Mouse (Mus musculus) right cerebral cortex, postnatal 10 days (tissue): ENCODE measurements around the gene Rtf1.

ENCODE experiments used
- DNase-seq, 2 experiments: peaks; one replicate each; pipeline ENCODE4 v3.0.0; 2021; ENCODE audit warnings: low spot score in 2 of 2

Rtf1 gene

GRCm38 (mm10) chr2:119730735-119731134 is 55.9 kb downstream of the Rtf1 start:
- DNase-seq: no peak

GRCm38 (mm10) chr2:119737124-119737523 is 62.3 kb downstream of the Rtf1 start:
- DNase-seq: no peak

GRCm38 (mm10) chr2:119740567-119740966 is 65.7 kb downstream of the Rtf1 start:
- no peak for DNase-seq

- DNase-seq: peak in 1 of 2 experiments; percentile 64
Measured at GRCm38 (mm10) chr2:119741581-119742411, 66.9 kb downstream of the Rtf1 start, which contains the start of gene Itpka. Gene Itpka (plus strand): TSS chr2:119742337.

GRCm38 (mm10) chr2:119742461-119743175 is 67.8 kb downstream of the Rtf1 start:
- DNase-seq: peak; percentile 54 to 58

GRCm38 (mm10) chr2:119743176-119743807 is 68.4 kb downstream of the Rtf1 start:
- peak; percentile 85 to 86 for DNase-seq

- no peak for DNase-seq
Measured at GRCm38 (mm10) chr2:119743808-119744162, 68.9 kb downstream of the Rtf1 start.

- peak; percentile 55 for DNase-seq
Measured at GRCm38 (mm10) chr2:119744163-119745111, 69.6 kb downstream of the Rtf1 start.

GRCm38 (mm10) chr2:119745281-119745680 is 70.4 kb downstream of the Rtf1 start:
- DNase-seq: no peak

- DNase-seq: no peak
Measured at GRCm38 (mm10) chr2:119747554-119747953, 72.7 kb downstream of the Rtf1 start.

GRCm38 (mm10) chr2:119749260-119749659 is 74.4 kb downstream of the Rtf1 start:
- no peak for DNase-seq

- no peak for DNase-seq
Measured at GRCm38 (mm10) chr2:119757601-119758100, 82.8 kb downstream of the Rtf1 start.

- DNase-seq: no peak
Measured at GRCm38 (mm10) chr2:119758101-119758843, 83.4 kb downstream of the Rtf1 start.

- no peak for DNase-seq
Measured at GRCm38 (mm10) chr2:119758844-119759835, 84.3 kb downstream of the Rtf1 start.

- DNase-seq: no peak
Measured at GRCm38 (mm10) chr2:119760251-119760650, 85.4 kb downstream of the Rtf1 start, which contains the start of gene Ltk. Gene Ltk (minus strand): TSS chr2:119760431.

GRCm38 (mm10) chr2:119762276-119762675 is 87.4 kb downstream of the Rtf1 start:
- no peak for DNase-seq

- DNase-seq: no peak
Measured at GRCm38 (mm10) chr2:119763924-119764323, 89.1 kb downstream of the Rtf1 start.

- DNase-seq: no peak
Measured at GRCm38 (mm10) chr2:119767246-119767645, 92.4 kb downstream of the Rtf1 start.
